Mouse (Mus musculus): Measurements from ENCODE around the gene Hnf1a.
A peak's percentile ranks its signal among the peaks of the same experiment; 100 is the strongest.

Hnf1a gene

GRCm38 (mm10) chr5:114979250-114980121 lies 8.6 kb upstream of the Hnf1a start:
- DNase-seq (ENCODE audit: low spot score in 2 of 2): peak; percentile 41 to 52

- DNase-seq (ENCODE audit: low spot score in 2 of 2): no peak
Observed at GRCm38 (mm10) chr5:114978888-114979249, 8.0 kb upstream of the Hnf1a start.

GRCm38 (mm10) chr5:114978473-114978872 lies 7.6 kb upstream of the Hnf1a start:
- DNase-seq (ENCODE audit: low spot score in 2 of 2): no peak

- DNase-seq (ENCODE audit: low spot score in 2 of 2): no peak
Observed at GRCm38 (mm10) chr5:114976935-114977334, 6.0 kb upstream of the Hnf1a start.

- no peak for DNase-seq (ENCODE audit: low spot score in 2 of 2)
Observed at GRCm38 (mm10) chr5:114973131-114973530, 2.2 kb upstream of the Hnf1a start.

GRCm38 (mm10) chr5:114972201-114972600 lies 1.3 kb upstream of the Hnf1a start:
- no peak for DNase-seq (ENCODE audit: low spot score in 2 of 2)

- DNase-seq (ENCODE audit: low spot score in 2 of 2): no peak
Observed at GRCm38 (mm10) chr5:114969609-114970215, 1.2 kb downstream of the Hnf1a start.

- DNase-seq (ENCODE audit: low spot score in 2 of 2): no peak
Observed at GRCm38 (mm10) chr5:114969064-114969463, 1.8 kb downstream of the Hnf1a start.

GRCm38 (mm10) chr5:114968651-114969050 lies 2.2 kb downstream of the Hnf1a start:
- no peak for DNase-seq (ENCODE audit: low spot score in 2 of 2)

GRCm38 (mm10) chr5:114967523-114968268 lies 3.2 kb downstream of the Hnf1a start:
- DNase-seq (ENCODE audit: low spot score in 2 of 2): no peak

- DNase-seq (ENCODE audit: low spot score in 2 of 2): no peak
Observed at GRCm38 (mm10) chr5:114964967-114965898, 5.7 kb downstream of the Hnf1a start.

- DNase-seq (ENCODE audit: low spot score in 2 of 2): no peak
Observed at GRCm38 (mm10) chr5:114964315-114964966, 6.5 kb downstream of the Hnf1a start.

- DNase-seq (ENCODE audit: low spot score in 2 of 2): no peak
Observed at GRCm38 (mm10) chr5:114961590-114962360, 9.1 kb downstream of the Hnf1a start.

- DNase-seq (ENCODE audit: low spot score in 2 of 2): no peak
Observed at GRCm38 (mm10) chr5:114958069-114958468, 12.8 kb downstream of the Hnf1a start.

GRCm38 (mm10) chr5:114953326-114953725 lies 17.6 kb downstream of the Hnf1a start:
- DNase-seq (ENCODE audit: low spot score in 2 of 2): no peak

- DNase-seq (ENCODE audit: low spot score in 2 of 2): no peak
Observed at GRCm38 (mm10) chr5:114951279-114951880, 19.5 kb downstream of the Hnf1a start.

GRCm38 (mm10) chr5:114950669-114951068 lies 20.2 kb downstream of the Hnf1a start:
- DNase-seq (ENCODE audit: low spot score in 2 of 2): no peak

- DNase-seq (ENCODE audit: low spot score in 2 of 2): no peak
Observed at GRCm38 (mm10) chr5:114949812-114950211, 21.1 kb downstream of the Hnf1a start.

- no peak for DNase-seq (ENCODE audit: low spot score in 2 of 2)
Observed at GRCm38 (mm10) chr5:114949316-114949715, 21.6 kb downstream of the Hnf1a start.

GRCm38 (mm10) chr5:114948891-114949290 lies 22.0 kb downstream of the Hnf1a start:
- DNase-seq (ENCODE audit: low spot score in 2 of 2): no peak

All from right cerebral cortex, postnatal 36 days (tissue).